Mouse (Mus musculus) c-Kit-positive CD71-negative TER-119-negative erythroid progenitor cells, embryonic 14.5 days (primary cell): ENCODE measurements around the gene Ercc5.

Source experiments
- DNase-seq: peaks from one replicate; pipeline ENCODE4 v3.0.0-alpha.2; 2013; ENCODE audit warnings: low read depth

The Ercc5 gene

GRCm38 (mm10) chr1:44178086-44178485, 30.5 kb downstream of the Ercc5 start:
- DNase-seq = no peak

GRCm38 (mm10) chr1:44186396-44186795, 38.9 kb downstream of the Ercc5 start:
- DNase-seq = no peak

DNA sequence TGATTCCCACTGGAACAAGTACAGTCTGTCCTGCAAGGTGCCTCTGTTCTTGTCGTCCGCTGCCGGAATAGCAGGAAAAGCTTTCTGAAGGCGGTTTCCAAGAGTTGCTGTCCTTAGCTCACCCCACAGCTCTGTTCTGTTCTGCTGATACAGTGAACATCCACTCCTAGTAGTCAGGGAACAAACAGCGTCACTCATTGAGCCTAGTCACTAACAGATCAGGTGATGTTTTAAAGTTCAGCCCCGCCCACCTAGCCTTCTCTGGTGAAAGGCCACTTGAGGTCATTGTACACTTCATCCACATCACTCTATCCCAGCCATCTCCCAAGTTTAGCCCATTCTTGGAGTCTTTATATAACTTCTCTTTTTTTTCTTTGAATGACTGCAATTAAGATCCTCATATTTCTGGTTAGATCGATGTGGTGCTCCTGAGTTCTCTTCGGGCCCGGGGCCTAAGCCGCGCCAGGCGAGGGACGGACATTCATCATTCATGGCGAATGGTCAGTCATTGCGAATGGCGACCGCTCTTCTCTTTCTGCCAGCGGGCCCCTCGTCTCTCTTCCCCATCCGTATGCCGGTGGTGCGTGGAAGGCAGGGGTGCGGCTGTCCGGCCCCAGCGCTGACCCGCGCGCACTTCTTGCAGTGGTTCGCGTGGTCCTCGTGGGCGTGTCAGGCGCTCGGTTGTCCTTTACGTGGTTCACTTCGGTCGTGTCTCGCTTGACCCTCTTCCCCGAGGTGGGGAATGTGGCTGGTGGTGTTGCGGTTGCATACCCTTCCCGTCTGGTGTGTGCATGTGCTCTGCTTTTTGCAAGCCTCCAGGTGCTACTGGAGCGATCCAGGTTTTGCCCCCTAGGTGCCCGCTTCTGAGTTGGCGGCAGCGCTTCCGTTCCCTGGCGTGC, 51.0 kb downstream of the Ercc5 start:
- no peak for DNase-seq

DNA sequence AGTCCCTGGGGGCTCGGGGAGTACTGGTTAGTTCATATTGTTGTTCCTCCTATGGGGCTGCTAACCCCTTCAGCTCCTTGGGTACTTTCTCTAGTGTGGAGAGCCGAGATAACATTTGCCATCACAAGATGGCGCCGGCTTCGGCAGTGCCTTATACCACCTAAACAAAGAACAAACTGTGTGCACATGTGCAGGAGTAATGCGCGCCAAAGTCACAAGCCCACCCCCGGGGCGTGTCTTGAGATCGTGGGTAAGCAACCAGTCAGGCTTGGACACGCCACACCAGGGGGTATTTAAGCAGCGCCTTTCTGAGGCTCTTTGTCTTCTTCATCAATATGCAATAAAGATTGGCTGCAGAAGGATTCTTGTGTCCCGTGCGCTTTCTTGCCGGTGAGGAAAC, 55.3 kb downstream of the Ercc5 start:
- no peak for DNase-seq

DNA sequence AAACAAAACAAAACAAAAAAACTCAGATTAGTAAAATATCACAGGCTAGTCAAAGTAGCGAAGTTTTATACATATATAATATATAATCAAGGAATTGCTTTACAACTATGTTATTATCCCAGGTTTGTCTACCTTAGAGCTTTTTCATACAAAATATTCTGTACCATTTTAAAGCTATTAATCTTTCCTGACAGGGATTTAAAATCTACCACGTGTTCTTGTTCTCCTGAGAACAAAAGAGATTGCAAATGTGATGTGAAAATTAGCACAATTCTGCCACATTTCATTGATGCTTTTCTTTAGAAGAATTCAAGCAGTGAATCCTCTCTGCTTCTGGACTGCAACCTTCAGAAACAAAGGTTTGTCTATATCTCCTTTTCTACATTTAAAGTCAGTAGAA, 66.9 kb downstream of the Ercc5 start:
- no peak for DNase-seq

DNA sequence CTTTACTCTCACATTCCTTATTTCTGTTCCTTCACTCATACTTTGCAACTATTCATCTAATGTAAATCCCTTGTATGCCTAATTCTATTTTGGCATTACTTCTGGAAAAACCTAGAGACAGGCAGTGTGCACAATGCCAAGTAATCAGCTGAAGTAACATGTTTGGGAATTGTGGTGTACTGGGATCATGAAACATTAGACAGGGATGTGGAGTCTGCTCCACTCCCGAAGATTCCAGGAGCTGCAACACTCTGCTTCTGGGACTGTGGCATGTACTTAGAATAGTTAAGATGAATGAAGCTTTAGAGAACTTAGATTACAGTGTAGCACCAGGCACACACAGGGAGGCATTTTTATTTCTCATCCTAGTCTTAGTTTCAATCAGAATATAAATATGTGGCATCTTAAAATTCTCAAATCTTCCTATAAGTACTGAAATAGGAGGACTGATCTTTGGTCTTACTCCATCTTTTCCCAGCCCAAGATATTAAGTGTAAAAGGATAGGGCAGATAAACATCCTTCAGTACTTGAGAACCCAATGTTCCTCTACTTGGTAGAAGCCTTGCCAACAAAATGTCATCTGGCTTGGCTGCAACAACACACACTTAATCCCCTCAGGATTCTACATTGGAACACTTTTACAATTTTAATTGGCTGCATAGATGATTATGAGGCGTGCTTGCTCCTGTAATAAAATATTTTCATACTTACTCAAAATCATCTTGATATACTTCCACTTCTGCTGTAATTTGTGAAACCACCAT, 69.0 kb downstream of the Ercc5 start:
- no peak for DNase-seq

GRCm38 (mm10) chr1:44217118-44217517, 69.6 kb downstream of the Ercc5 start:
- DNase-seq = no peak

- DNase-seq = no peak
These were observed 71.3 kb downstream of the Ercc5 start, which contains the start of gene Mettl21e for GRCm38 (mm10) chr1:44218876-44219275. TSS of gene Mettl21e (minus strand) at chr1:44218961.

DNA sequence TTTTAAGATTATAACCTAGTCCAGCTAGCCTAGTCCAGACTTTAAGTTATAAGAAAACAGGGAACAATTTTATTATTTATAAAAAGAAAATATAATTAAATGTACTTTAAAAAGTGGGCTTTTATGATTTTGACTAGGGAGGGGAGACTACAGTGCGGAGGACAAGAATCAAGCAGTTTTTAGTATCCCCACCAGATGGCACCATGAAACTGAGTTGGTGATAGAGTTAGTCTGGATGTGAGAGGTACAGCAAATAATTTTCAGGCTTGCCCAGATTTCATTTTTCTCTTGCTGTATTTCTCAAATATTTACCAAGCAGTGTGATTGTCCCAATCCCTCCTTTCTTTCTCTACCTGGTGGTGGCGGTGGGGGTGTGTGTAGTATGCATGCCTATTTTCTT, 81.5 kb downstream of the Ercc5 start:
- DNase-seq = peak; percentile 2
